Mouse (Mus musculus) small intestine, adult 2 months (tissue): ENCODE measurements around the gene Sh2d7. TPM values are rescaled to one million over a fixed set of nuclear protein-coding genes. Genes with fewer than 3 reads are reported as not detected.

Experiments
- H3K27ac ChIP-seq: fragments of 200-500 bp; 2 replicates; pipeline ENCODE4 v1.5.1; 2012; ENCODE audit warnings: low read depth, low read length, control low read depth, inconsistent platforms; ENCODE audit not compliant: insufficient read depth
- H3K27me3 ChIP-seq: fragments of 200-500 bp; 2 replicates; pipeline ENCODE4 v1.6.1; 2012; ENCODE audit warnings: mild to moderate bottlenecking, moderate library complexity, low read length, inconsistent platforms; ENCODE audit not compliant: control insufficient read depth, insufficient read depth
- H3K36me3 ChIP-seq: fragments of 200-500 bp; 2 replicates; pipeline ENCODE4 v1.6.1; 2012; ENCODE audit warnings: mild to moderate bottlenecking, low read length, control low read depth, inconsistent platforms; ENCODE audit not compliant: control insufficient read depth, insufficient read depth
- H3K4me1 ChIP-seq: fragments of 200-500 bp; 2 replicates; pipeline ENCODE4 v1.6.1; 2012; ENCODE audit warnings: low read length, inconsistent platforms, mixed read lengths; ENCODE audit not compliant: control insufficient read depth, insufficient read depth, insufficient read length
- H3K4me3 ChIP-seq: fragments of 200-500 bp; 2 replicates; pipeline ENCODE4 v1.5.1; 2012; ENCODE audit warnings: low read depth, mild to moderate bottlenecking, control low read depth, inconsistent platforms, low read length, moderate library complexity
- CTCF ChIP-seq: fragments of 200-500 bp; IDR thresholded peaks from 2 replicates; pipeline ENCODE4 v1.5.1; 2012; ENCODE audit warnings: low read depth, mild to moderate bottlenecking, control low read depth, inconsistent platforms, low read length, moderate library complexity, mixed read lengths; ENCODE audit not compliant: insufficient replicate concordance, insufficient read length; ENCODE audit errors: extremely low read depth
- POLR2A ChIP-seq: fragments of 200-500 bp; IDR thresholded peaks from 2 replicates; pipeline ENCODE4 v1.6.1; 2012; ENCODE audit warnings: low read depth, mild to moderate bottlenecking, control low read depth, inconsistent platforms, low read length, moderate library complexity
- WGBS: fragments of 180-500 bp; shearing (Covaris S2); methylation state at CpG from one replicate; pipeline ENCODE4 v1.1.7; 2018; 5-methylcytosine and 5-hydroxymethylcytosine counted together
- polyA plus RNA-seq: library from polyadenylated mRNA; depleted of rRNA; stranded (reverse); fragments of >200 nt; gene quantifications from 2 replicates; pipeline ENCODE4 v1.2.3, GENCODE M21; 2012

Sh2d7 gene
- polyA plus RNA-seq, 1 experiment: 5.7 TPM

DNA sequence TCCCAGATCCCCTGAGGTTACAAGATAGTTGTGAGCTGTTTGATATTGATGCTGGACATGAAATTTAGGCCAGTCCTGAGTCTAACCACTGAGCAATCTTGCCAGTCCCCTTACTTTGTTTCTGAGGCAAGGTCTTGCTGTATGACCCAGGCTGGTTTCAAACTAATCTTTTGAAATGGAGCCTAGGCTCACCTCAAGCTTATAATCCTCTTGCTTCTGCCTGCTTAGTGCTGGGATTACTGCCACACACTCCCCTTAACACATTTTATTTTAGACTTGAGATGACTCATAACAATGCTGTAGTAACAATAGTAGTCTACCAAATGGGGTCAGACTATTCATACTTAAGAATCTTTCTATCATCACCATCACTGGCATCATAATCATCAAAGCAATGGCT, 7.4 kb upstream of the Sh2d7 start:
- no peak overlapping the region for H3K27ac ChIP-seq
- H3K27me3 ChIP-seq: no peaks in the 10 kb centered on the region
- H3K4me1 ChIP-seq: no peaks in the 10 kb centered on the region
- no peak for TF ChIP-seq CTCF
- no peak for TF ChIP-seq POLR2A
- H3K4me3 ChIP-seq: no peak overlapping the region
- H3K36me3 ChIP-seq: no peaks in the 10 kb centered on the region

GRCm38 (mm10) chr9:54532926-54533325, 5.9 kb upstream of the Sh2d7 start:
- Histone ChIP-seq H3K27me3 (no peaks in the 10 kb centered on the region), H3K27ac (no peak overlapping the region), H3K4me1 (no peaks in the 10 kb centered on the region), H3K4me3 (no peak overlapping the region), H3K36me3 (no peaks in the 10 kb centered on the region)
- no peak for TF ChIP-seq CTCF
- 84% methylated on average over 2 of the region's 2 CpGs for WGBS

DNA sequence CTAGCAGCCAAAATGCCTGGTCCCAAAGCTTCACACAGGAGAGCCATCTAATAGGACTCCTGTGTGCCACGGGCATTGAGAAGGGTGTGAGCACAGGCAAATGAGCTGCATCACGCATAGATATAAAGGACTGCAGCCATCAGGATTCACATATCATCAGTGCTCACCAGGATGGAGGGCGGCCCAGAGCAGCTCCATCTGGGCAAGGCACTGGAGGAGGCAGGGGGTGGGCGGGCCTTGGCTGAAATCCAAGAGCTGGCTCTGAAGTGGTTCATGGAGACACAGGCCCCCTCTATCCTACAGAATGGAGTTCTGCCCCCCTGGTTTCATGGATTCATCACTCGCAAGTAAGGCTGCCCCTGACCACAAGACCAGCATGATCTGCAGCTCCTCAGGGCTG, 4.8 kb upstream of the Sh2d7 start:
- Histone ChIP-seq H3K4me3 (no peak overlapping the region), H3K27me3 (no peaks in the 10 kb centered on the region), H3K27ac (no peak overlapping the region), H3K4me1 (no peaks in the 10 kb centered on the region), H3K36me3 (no peaks in the 10 kb centered on the region)
- TF ChIP-seq CTCF (no peak), POLR2A (no peak)
- 56% methylated on average over 5 of the region's 5 CpGs for WGBS

- 58% methylated on average over 7 of the region's 7 CpGs for WGBS
- Histone ChIP-seq H3K27ac (no peak overlapping the region), H3K4me3 (no peak overlapping the region), H3K36me3 (no peaks in the 10 kb centered on the region), H3K27me3 (no peaks in the 10 kb centered on the region), H3K4me1 (no peaks in the 10 kb centered on the region)
- TF ChIP-seq CTCF: no peak
- TF ChIP-seq POLR2A: no peak
Measured at GRCm38 (mm10) chr9:54536236-54536635, 2.5 kb upstream of the Sh2d7 start.

DNA sequence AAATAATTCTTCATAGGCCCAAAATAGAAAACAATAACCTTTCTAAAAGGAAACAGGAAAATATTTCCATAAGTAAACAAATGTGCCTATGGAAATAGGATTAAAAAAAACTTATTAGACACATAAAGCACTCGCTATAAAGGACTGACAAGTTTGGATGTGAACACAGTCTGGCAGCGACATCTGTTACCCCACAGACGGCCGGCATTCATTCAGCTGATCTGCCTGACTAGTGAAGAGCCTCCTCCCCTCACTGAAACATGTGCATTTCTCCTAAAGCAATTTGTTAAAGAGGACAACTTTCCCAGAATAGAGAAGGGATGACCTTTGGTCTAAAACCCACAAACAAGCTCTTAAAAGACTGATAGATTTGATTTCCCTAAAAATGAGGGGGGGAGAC, 1.8 kb upstream of the Sh2d7 start:
- 65% methylated on average over 4 of the region's 4 CpGs for WGBS
- TF ChIP-seq POLR2A: no peak
- no peak for TF ChIP-seq CTCF
- no peaks in the 10 kb centered on the region for H3K4me1 ChIP-seq
- H3K27ac ChIP-seq: no peak overlapping the region
- no peak overlapping the region for H3K4me3 ChIP-seq
- H3K36me3 ChIP-seq: no peaks in the 10 kb centered on the region
- H3K27me3 ChIP-seq: no peaks in the 10 kb centered on the region

DNA sequence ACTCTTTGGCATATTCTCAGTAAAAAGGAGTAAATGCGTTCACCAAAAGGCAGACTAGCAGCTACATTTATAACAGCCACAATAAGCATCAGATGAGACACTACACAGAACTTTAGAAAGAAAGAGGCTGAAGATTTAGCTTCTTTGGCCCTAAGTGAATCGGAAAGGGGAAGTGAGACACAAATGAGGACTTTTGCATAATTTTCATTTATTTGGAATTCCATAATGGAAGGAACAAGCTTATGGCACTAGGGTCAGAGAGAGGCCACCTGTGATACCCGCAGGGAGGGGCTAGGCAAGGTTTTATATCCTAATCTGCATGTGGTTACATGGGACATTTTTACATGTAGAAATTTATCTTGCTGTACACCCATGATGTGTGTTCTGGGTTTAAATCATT, 1.3 kb upstream of the Sh2d7 start:
- Histone ChIP-seq H3K27me3 (no peaks in the 10 kb centered on the region), H3K4me1 (no peaks in the 10 kb centered on the region), H3K4me3 (no peak overlapping the region), H3K36me3 (no peaks in the 10 kb centered on the region), H3K27ac (no peak overlapping the region)
- WGBS: 66% methylated on average over 3 of the region's 3 CpGs
- TF ChIP-seq CTCF (no peak), POLR2A (no peak)

DNA sequence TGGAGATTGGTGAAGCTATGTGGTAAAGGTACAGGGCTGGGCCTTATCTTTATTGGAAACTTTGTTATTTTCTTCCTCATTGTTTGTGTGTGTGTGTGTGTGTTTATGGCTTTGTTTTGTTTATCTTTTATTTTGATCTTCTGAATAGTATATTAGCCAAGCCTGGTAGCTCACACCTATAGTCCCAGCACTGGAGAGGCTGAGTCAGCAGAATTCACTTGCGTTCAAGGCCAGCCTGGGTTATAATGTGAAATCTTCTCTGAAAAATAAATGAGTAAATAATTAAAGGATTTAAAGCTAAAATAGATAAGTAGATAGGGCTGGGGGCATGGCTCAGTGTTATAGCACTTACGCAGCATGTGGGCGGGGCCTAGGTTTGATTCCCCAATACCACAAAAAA, 540 bp upstream of the Sh2d7 start:
- Histone ChIP-seq H3K27ac (no peak overlapping the region), H3K36me3 (no peaks in the 10 kb centered on the region), H3K4me1 (no peaks in the 10 kb centered on the region), H3K4me3 (no peak overlapping the region), H3K27me3 (no peaks in the 10 kb centered on the region)
- 86% methylated on average over 3 of the region's 3 CpGs for WGBS
- TF ChIP-seq CTCF: no peak
- TF ChIP-seq POLR2A: no peak

DNA sequence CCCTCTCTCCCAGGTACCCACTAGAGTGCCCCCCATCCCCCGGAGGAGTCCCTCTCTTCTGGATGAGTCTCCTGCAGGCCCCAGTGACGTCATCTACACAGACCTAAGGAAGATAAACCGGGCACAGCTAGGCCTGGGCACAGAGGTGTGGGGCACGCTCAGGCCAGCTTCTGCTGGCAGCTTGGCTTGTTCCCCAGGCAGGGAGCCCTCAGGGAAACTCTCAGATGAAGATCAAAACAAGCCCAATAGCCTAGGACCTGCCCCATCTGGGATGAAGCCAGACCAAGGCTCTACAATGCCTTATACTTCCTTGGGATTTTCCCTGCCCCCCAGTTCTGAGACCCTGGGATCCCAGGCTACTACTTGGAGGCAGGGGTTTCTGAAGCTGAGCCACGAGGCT, 2.0 kb downstream of the Sh2d7 start:
- no peak for TF ChIP-seq CTCF
- TF ChIP-seq POLR2A: no peak
- no peaks in the 10 kb centered on the region for H3K36me3 ChIP-seq
- H3K27me3 ChIP-seq: no peaks in the 10 kb centered on the region
- H3K4me3 ChIP-seq: no peak overlapping the region
- no peaks in the 10 kb centered on the region for H3K4me1 ChIP-seq
- H3K27ac ChIP-seq: no peak overlapping the region
- WGBS: 67% methylated on average over 5 of the region's 5 CpGs
